Mouse (Mus musculus) stomach, embryonic 14.5 days (tissue): Measurements from ENCODE around the gene Olfr1312. TPM values are rescaled to one million over a fixed set of nuclear protein-coding genes. Genes with fewer than 3 reads are reported as not detected.

Experiments used
- polyA plus RNA-seq: library from polyadenylated mRNA; unstranded; fragments of >200 nt; fragmentation: Nextera tagmentation; extraction: Ambion mirVana; gene quantifications from 2 replicates; pipeline ENCODE4 v1.2.1, GENCODE M21; 2014

Gene Olfr1312
- polyA plus RNA-seq, 1 experiment from 2014 or later, result not detected

Other genes starting within 250 kb of the Olfr1312 start
- gene Olfr1303, start 229.9 kb downstream of the Olfr1312 start, polyA plus RNA-seq, result not detected in 2 replicates
- gene Olfr1305, start 173.1 kb downstream of the Olfr1312 start, polyA plus RNA-seq, result not detected in 2 replicates
- not detected in 2 replicates for gene Olfr1306, start 134.0 kb downstream of the Olfr1312 start, polyA plus RNA-seq
- gene Olfr1307, start 100.8 kb downstream of the Olfr1312 start, polyA plus RNA-seq, result not detected in 2 replicates
- not detected in 2 replicates for gene Olfr1308, start 85.3 kb downstream of the Olfr1312 start, polyA plus RNA-seq
- gene Olfr1309, start 60.0 kb downstream of the Olfr1312 start, polyA plus RNA-seq, result not detected in 2 replicates
- gene Olfr1310, start 37.5 kb downstream of the Olfr1312 start, polyA plus RNA-seq, result not detected in 2 replicates
- gene Olfr1311, start 25.8 kb downstream of the Olfr1312 start, polyA plus RNA-seq, result not detected in 2 replicates
- gene Olfr1313, start 27.6 kb upstream of the Olfr1312 start, polyA plus RNA-seq, result not detected in 2 replicates
- not detected in 2 replicates for gene Olfr1314, start 46.5 kb upstream of the Olfr1312 start, polyA plus RNA-seq
- gene Olfr1315-ps1, start 65.2 kb upstream of the Olfr1312 start, polyA plus RNA-seq, result not detected in 2 replicates
- not detected in 2 replicates for gene Olfr1316, start 84.7 kb upstream of the Olfr1312 start, polyA plus RNA-seq
- gene Olfr1317, start 90.1 kb upstream of the Olfr1312 start, polyA plus RNA-seq, result not detected in 2 replicates
- gene Olfr1318, start 104.0 kb upstream of the Olfr1312 start, polyA plus RNA-seq, result not detected in 2 replicates
- 23.0 and 26.4 TPM in 2 replicates for gene Lpcat4, start 189.2 kb upstream of the Olfr1312 start, polyA plus RNA-seq
- not detected in 2 replicates for gene Nutm1, start 209.1 kb upstream of the Olfr1312 start, polyA plus RNA-seq
- gene Nop10, start 211.7 kb upstream of the Olfr1312 start, polyA plus RNA-seq, result 197 and 199 TPM in 2 replicates
- gene Slc12a6, start 215.6 kb upstream of the Olfr1312 start, polyA plus RNA-seq, result 18.9 and 19.9 TPM in 2 replicates
- gene Gm21985, start 216.1 kb upstream of the Olfr1312 start, polyA plus RNA-seq, result not detected in 2 replicates